Comparison of ENCODE assay signal across 9 mouse cellular contexts in the genomic region with DNA sequence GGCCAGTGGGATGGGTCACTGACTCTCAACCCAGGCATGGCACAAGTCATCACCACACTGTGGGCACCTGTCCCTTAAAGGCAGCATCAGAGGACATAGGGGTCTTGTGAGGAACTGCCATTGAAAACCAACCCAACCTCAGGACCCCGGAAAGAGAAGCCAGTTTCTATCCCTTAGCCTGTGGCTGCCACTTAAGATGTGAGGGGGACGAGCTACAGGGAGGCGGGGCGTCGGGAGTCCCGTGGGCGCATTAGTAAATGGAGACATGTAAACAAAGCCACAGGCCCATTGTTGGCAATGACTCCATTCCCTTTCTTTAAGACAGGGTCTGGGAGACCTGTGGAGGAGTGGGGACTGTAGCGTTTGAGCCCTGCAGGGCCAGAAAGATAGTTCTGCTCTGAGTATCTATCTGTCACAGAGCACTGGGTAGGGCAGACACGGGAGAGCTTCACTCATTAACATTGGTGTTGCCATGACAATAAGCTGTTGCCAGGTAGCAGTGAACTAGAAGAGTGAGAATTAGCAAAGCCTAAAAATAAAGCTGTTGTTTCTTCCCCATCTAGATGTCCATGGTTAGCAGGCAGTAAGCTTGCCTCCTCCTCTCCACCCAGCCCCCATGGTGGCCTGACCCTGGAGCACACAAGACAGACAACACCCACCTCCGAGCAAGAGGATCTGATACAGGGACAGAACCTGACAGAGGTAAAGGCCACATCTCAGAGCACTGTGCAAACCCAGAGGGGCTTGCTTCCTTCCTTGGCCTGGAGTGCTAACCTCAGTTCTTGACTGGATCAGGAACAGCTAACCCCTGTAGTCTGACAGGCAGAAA.
DNase-seq lines count a peak whose midpoint lies in the region; ATAC-seq lines count a peak whose summit lies in the region.
"Had no signal": no experiment of that assay in that cellular context is flagged by ENCODE, and none has a peak within 500 bp of the region (broad histone marks: within the 10 kb centered on the region; RNA-seq: fewer than 3 reads in every experiment).

No protein-coding gene starts in this region.

- H3K9ac ChIP-seq in lung, embryonic 16.5 days (ENCODE audit: low read length) = no peak overlapping the region
- H3K9ac ChIP-seq in hindbrain, embryonic 11.5 days (ENCODE audit: low read depth, low read length) = no peak overlapping the region

- peaks cover 17% of the 10 kb centered on the region for H3K4me1 ChIP-seq in lung, embryonic 16.5 days (replicated peaks; ENCODE audit: control insufficient read depth, insufficient read depth, low read length)
- H3K4me1 ChIP-seq in hindbrain, embryonic 11.5 days (replicated peaks; ENCODE audit: control insufficient read depth, insufficient read depth, low read length) = peaks cover 2% of the 10 kb centered on the region; the same call in 1 of the 2 replicates

- intact Hi-C loops in left cerebral cortex, postnatal 14 days (cut with DNase I) = loop anchor here (5.0 kb wide), 1 partner anchor 125 kb away; no protein-coding TSS in a partner anchor

- H3K4me2 ChIP-seq in lung, embryonic 16.5 days (ENCODE audit: low read depth, low read length) = no peak overlapping the region
- H3K4me2 ChIP-seq in hindbrain, embryonic 11.5 days (replicated peaks; ENCODE audit: low read depth, low read length) = 0 out of 2 replicates have a peak overlapping the region, but pooled peaks have one; percentile 17

- WGBS in lung, embryonic 16.5 days = 28% methylated on average over 10 of the region's 10 CpGs
- 32% methylated on average over 10 of the region's 10 CpGs for WGBS in hindbrain, embryonic 11.5 days

- H3K4me3 ChIP-seq in lung, embryonic 16.5 days (ENCODE audit: low read length) = no peak overlapping the region
- H3K4me3 ChIP-seq in hindbrain, embryonic 11.5 days (ENCODE audit: low read depth, low read length) = no peak overlapping the region

- H3K27ac ChIP-seq in lung, embryonic 16.5 days (ENCODE audit: low read length) = no peak overlapping the region
- no peak overlapping the region for H3K27ac ChIP-seq in hindbrain, embryonic 11.5 days (ENCODE audit: low read depth, low read length)

- 0 out of 2 replicates have a peak, but pooled peaks have one; percentile 4 for ATAC-seq in lung, embryonic 16.5 days (ENCODE audit: low read depth)
- peak; percentile 71 for ATAC-seq in hindbrain, embryonic 11.5 days (ENCODE audit: low FRiP score)

- no peak for DNase-seq in lung, postnatal 36 days
- DNase-seq in hindbrain, embryonic 11.5 days (ENCODE audit: low spot score) = peak; percentile 44
- peak; percentile 74 to 91 for DNase-seq in left cerebral cortex, postnatal 14 days (ENCODE audit: low spot score in 2 of 2)
- DNase-seq in right cerebral cortex, postnatal 25 days = peak; percentile 62
- no peak for DNase-seq in cerebellum, adult 11 months
- DNase-seq in yolk sac, embryonic 10.5 days (ENCODE audit: low spot score) = no peak
- DNase-seq in cerebellum, adult 18-20 months = no peak
- DNase-seq: adrenal gland, postnatal 36 days had no signal

- H3K27me3 ChIP-seq in lung, embryonic 16.5 days (ENCODE audit: control insufficient read depth, insufficient read depth, low read depth, low read length) = no peaks in the 10 kb centered on the region
- no peaks in the 10 kb centered on the region for H3K27me3 ChIP-seq in hindbrain, embryonic 11.5 days (ENCODE audit: control insufficient read depth, insufficient read depth, low read length)

- no peaks in the 10 kb centered on the region for H3K9me3 ChIP-seq in lung, embryonic 16.5 days (ENCODE audit: control insufficient read depth, low read length)
- no peaks in the 10 kb centered on the region for H3K9me3 ChIP-seq in hindbrain, embryonic 11.5 days (ENCODE audit: control insufficient read depth, low read length)

- no peaks in the 10 kb centered on the region for H3K36me3 ChIP-seq in lung, embryonic 16.5 days (ENCODE audit: control insufficient read depth, insufficient read depth, low read length)
- no peaks in the 10 kb centered on the region for H3K36me3 ChIP-seq in hindbrain, embryonic 11.5 days (ENCODE audit: control insufficient read depth, insufficient read depth, low read length)

Comparison
In these comparisons a context has a peak if more than half of its experiments do, and no peak if none do; other contexts are left out.
1. DNase-seq: peak in hindbrain, embryonic 11.5 days (single experiment), left cerebral cortex, postnatal 14 days (2 of 2) and right cerebral cortex, postnatal 25 days (single experiment); none in lung, postnatal 36 days (single experiment), cerebellum, adult 11 months (single experiment), yolk sac, embryonic 10.5 days (single experiment) and cerebellum, adult 18-20 months (0 of 2).